Mouse (Mus musculus): ENCODE data around the gene Prelp. TPM values are rescaled to one million over a fixed set of nuclear protein-coding genes. Genes with fewer than 3 reads are reported as not detected.

Prelp gene
- polyA plus RNA-seq, 1 experiment from 2014 or later: 1.1 TPM

- no peak overlapping the region for H3K4me3 ChIP-seq (ENCODE audit: low read depth, low read length)
- no peaks in the 10 kb centered on the region for H3K9me3 ChIP-seq (replicated peaks; ENCODE audit: control insufficient read depth, low read length)
- H3K27me3 ChIP-seq (ENCODE audit: control insufficient read depth, insufficient read depth, low read length): no peaks in the 10 kb centered on the region
- peaks cover 6% of the 10 kb centered on the region; the same call in 1 of the 2 replicates for H3K4me1 ChIP-seq (ENCODE audit: control insufficient read depth, insufficient read depth, low read length)
- H3K27ac ChIP-seq (ENCODE audit: low read depth, low read length): no peak overlapping the region
- no peak overlapping the region for H3K4me2 ChIP-seq
- H3K9ac ChIP-seq (ENCODE audit: low read depth, low read length): no peak overlapping the region
- 61% methylated on average over 2 of the region's 2 CpGs for WGBS (ENCODE audit: insufficient replicate concordance)
- no peaks in the 10 kb centered on the region for H3K36me3 ChIP-seq (ENCODE audit: control insufficient read depth, insufficient read depth, low read length)
- no peak for ATAC-seq (replicated peaks; ENCODE audit: insufficient number of reproducible peaks, low FRiP score, low TSS enrichment)
Observed at GRCm38 (mm10) chr1:133869221-133869620, 52.0 kb downstream of the Prelp start.

- H3K4me1 ChIP-seq (ENCODE audit: control insufficient read depth, insufficient read depth, low read length): peaks cover 23% of the 10 kb centered on the region
- H3K27me3 ChIP-seq (ENCODE audit: control insufficient read depth, insufficient read depth, low read length): no peaks in the 10 kb centered on the region
- H3K4me2 ChIP-seq: peak overlapping the region; percentile 7; the same call in 1 of the 2 replicates
- H3K36me3 ChIP-seq (ENCODE audit: control insufficient read depth, insufficient read depth, low read length): no peaks in the 10 kb centered on the region
- peak overlapping the region; percentile 73 for H3K27ac ChIP-seq (ENCODE audit: low read depth, low read length)
- 19% methylated on average over 10 of the region's 10 CpGs for WGBS (ENCODE audit: insufficient replicate concordance)
- ATAC-seq (replicated peaks; ENCODE audit: insufficient number of reproducible peaks, low FRiP score, low TSS enrichment): 0 out of 2 replicates have a peak, but pooled peaks have one; percentile 31
- H3K4me3 ChIP-seq (ENCODE audit: low read depth, low read length): no peak overlapping the region
- no peaks in the 10 kb centered on the region for H3K9me3 ChIP-seq (replicated peaks; ENCODE audit: control insufficient read depth, low read length)
- H3K9ac ChIP-seq (ENCODE audit: low read depth, low read length): no peak overlapping the region
Observed at GRCm38 (mm10) chr1:133863257-133863997, 57.8 kb downstream of the Prelp start.

GRCm38 (mm10) chr1:133861028-133861427 is 60.2 kb downstream of the Prelp start:
- WGBS (ENCODE audit: insufficient replicate concordance): 36% methylated on average over 5 of the region's 5 CpGs

More at GRCm38 (mm10) chr1:133861028-133861427, 60.2 kb downstream of the Prelp start:
- Histone ChIP-seq H3K27ac (ENCODE audit: low read depth, low read length) (no peak overlapping the region), H3K9ac (ENCODE audit: low read depth, low read length) (no peak overlapping the region), H3K4me2 (no peak overlapping the region), H3K4me3 (ENCODE audit: low read depth, low read length) (no peak overlapping the region), H3K9me3 (replicated peaks; ENCODE audit: control insufficient read depth, low read length) (no peaks in the 10 kb centered on the region), H3K27me3 (ENCODE audit: control insufficient read depth, insufficient read depth, low read length) (0 out of 2 replicates have a peak, but pooled peaks cover 2% of the 10 kb centered on the region), H3K36me3 (ENCODE audit: control insufficient read depth, insufficient read depth, low read length) (no peaks in the 10 kb centered on the region), H3K4me1 (ENCODE audit: control insufficient read depth, insufficient read depth, low read length) (peaks cover 29% of the 10 kb centered on the region)
- ATAC-seq (replicated peaks; ENCODE audit: insufficient number of reproducible peaks, low FRiP score, low TSS enrichment): no peak

Other genes with a start within 250 kb of the Prelp start
- gene Lax1, start 231.3 kb downstream of the Prelp start, polyA plus RNA-seq (2014; fragmentation: Nextera tagmentation; extraction: Ambion mirVana): 0.09 and 0.73 TPM in 2 replicates
- 26.1 and 35.6 TPM in 2 replicates for gene Atp2b4, start 120.4 kb downstream of the Prelp start, polyA plus RNA-seq (2014; fragmentation: Nextera tagmentation; extraction: Ambion mirVana)
- 0.21 and 1.0 TPM in 2 replicates for gene Optc, start 13.4 kb downstream of the Prelp start, polyA plus RNA-seq (2014; fragmentation: Nextera tagmentation; extraction: Ambion mirVana)
- 10.6 and 13.4 TPM in 2 replicates for gene Fmod, start 115.8 kb upstream of the Prelp start, polyA plus RNA-seq (2014; fragmentation: Nextera tagmentation; extraction: Ambion mirVana)
- 31.7 and 35.6 TPM in 2 replicates for gene Btg2, start 157.7 kb upstream of the Prelp start, polyA plus RNA-seq (2014; fragmentation: Nextera tagmentation; extraction: Ambion mirVana)
- 1.7 and 1.9 TPM in 2 replicates for gene Chit1, start 189.8 kb upstream of the Prelp start, polyA plus RNA-seq (2014; fragmentation: Nextera tagmentation; extraction: Ambion mirVana)

Measured in heart, embryonic 11.5 days (tissue).